Mouse (Mus musculus) CH12.LX (cell line): ENCODE results near the gene Chgb. TPM values are rescaled to one million over a fixed set of nuclear protein-coding genes. Genes with fewer than 3 reads are reported as not detected.

Source experiments
- DNase-seq: peaks from one replicate; pipeline ENCODE4 v3.0.0-alpha.2; 2013; ENCODE audit errors: extremely low read depth
- H3K27ac ChIP-seq: 2 replicates; pipeline ENCODE4 v1.5.1; 2012; ENCODE audit warnings: low read depth, mild to moderate bottlenecking, control low read depth, moderate library complexity; ENCODE audit not compliant: insufficient read depth
- H3K27me3 ChIP-seq: replicated peaks from 2 replicates; pipeline ENCODE3; 2012; ENCODE audit warnings: inconsistent platforms
- H3K36me3 ChIP-seq, 2 experiments: replicated peaks in 1 of 2; 2 replicates each; pipeline versions ENCODE3 to v1.6.1; 2012; ENCODE audit warnings: inconsistent platforms in 1 of 2, low read length in 1 of 2, mild to moderate bottlenecking in 1 of 2, mixed read lengths in 1 of 2, moderate library complexity in 1 of 2; ENCODE audit not compliant: control insufficient read depth in 1 of 2, insufficient read depth in 1 of 2
- H3K4me1 ChIP-seq, 2 experiments: 2 replicates each; pipeline ENCODE4 v1.6.1; 2012; ENCODE audit warnings: inconsistent platforms in 1 of 2, moderate library complexity in 1 of 2; ENCODE audit not compliant: insufficient read depth in 2 of 2, control insufficient read depth in 1 of 2
- H3K4me2 ChIP-seq: 2 replicates; pipeline ENCODE4 v1.6.1; 2012; ENCODE audit warnings: low read depth, mild to moderate bottlenecking, control low read depth; ENCODE audit not compliant: poor library complexity, insufficient read depth, severe bottlenecking
- H3K4me3 ChIP-seq, 3 experiments: fragments of 150-350 bp in 1 of 3; sonication (generic) in 1 of 3; replicated peaks in 1 of 3; 2 replicates each; pipeline versions ENCODE3 to v1.5.1; 2011 to 2012; ENCODE audit warnings: low read depth in 2 of 3, low read length in 2 of 3, mild to moderate bottlenecking in 2 of 3, moderate library complexity in 2 of 3, control low read depth in 1 of 3, improper control_type of control experiment in 1 of 3, inconsistent platforms in 1 of 3, mixed read lengths in 1 of 3; ENCODE audit not compliant: poor library complexity in 1 of 3
- H3K79me2 ChIP-seq: replicated peaks from 2 replicates; pipeline ENCODE4 v1.6.1; 2012; ENCODE audit warnings: mild to moderate bottlenecking, moderate library complexity; ENCODE audit not compliant: control insufficient read depth, poor library complexity, insufficient read depth, severe bottlenecking; ENCODE audit errors: extremely low read depth
- H3K9ac ChIP-seq: 2 replicates; pipeline ENCODE4 v1.6.1; 2012; ENCODE audit warnings: low read depth, mild to moderate bottlenecking, control low read depth, moderate library complexity; ENCODE audit not compliant: insufficient read depth
- H3K9me3 ChIP-seq: replicated peaks from 2 replicates; pipeline ENCODE3; 2012; ENCODE audit warnings: low read length, inconsistent platforms, mixed read lengths
- E2F4 ChIP-seq: IDR thresholded peaks from 2 replicates; pipeline ENCODE4 v1.6.1; 2011; ENCODE audit warnings: low read depth, low read length, improper control_type of control experiment; ENCODE audit not compliant: insufficient replicate concordance
- EP300 ChIP-seq: IDR thresholded peaks from 2 replicates; pipeline ENCODE4 v1.6.1; 2011; ENCODE audit warnings: low read length, improper control_type of control experiment
- IRF4 ChIP-seq: IDR thresholded peaks from 2 replicates; pipeline ENCODE4 v1.6.1; 2014; ENCODE audit warnings: low read depth, mild to moderate bottlenecking, inconsistent platforms, low read length, improper control_type of control experiment
- JUN ChIP-seq: IDR thresholded peaks from 2 replicates; pipeline ENCODE4 v1.6.1; 2011; ENCODE audit warnings: low read depth, mild to moderate bottlenecking, low read length, improper control_type of control experiment, moderate library complexity; ENCODE audit not compliant: insufficient read depth
- JUND ChIP-seq: conservative IDR thresholded peaks from 2 replicates; pipeline ENCODE4 v1.6.1; 2011; ENCODE audit warnings: low read depth, low read length, improper control_type of control experiment
- KAT2A ChIP-seq: IDR thresholded peaks from 2 replicates; pipeline ENCODE4 v1.6.1; 2012; ENCODE audit warnings: low read length, improper control_type of control experiment, inconsistent platforms; ENCODE audit not compliant: insufficient replicate concordance
- MAFK ChIP-seq: IDR thresholded peaks from 2 replicates; pipeline ENCODE4 v1.6.1; 2011; ENCODE audit warnings: low read length, improper control_type of control experiment; ENCODE audit not compliant: insufficient replicate concordance
- MAX ChIP-seq: IDR thresholded peaks from 2 replicates; pipeline ENCODE4 v1.6.1; 2011; ENCODE audit warnings: low read length, improper control_type of control experiment
- MAZ ChIP-seq: IDR thresholded peaks from 2 replicates; pipeline ENCODE4 v1.6.1; 2012; ENCODE audit warnings: low read depth, mild to moderate bottlenecking, inconsistent platforms, low read length, improper control_type of control experiment, moderate library complexity
- MEF2A ChIP-seq: IDR thresholded peaks from 2 replicates; pipeline ENCODE4 v1.6.1; 2014; ENCODE audit warnings: low read depth, mild to moderate bottlenecking, inconsistent platforms, low read length, improper control_type of control experiment, borderline replicate concordance
- MXI1 ChIP-seq: IDR thresholded peaks from 2 replicates; pipeline ENCODE4 v1.6.1; 2011; ENCODE audit warnings: mild to moderate bottlenecking, low read depth, low read length, improper control_type of control experiment
- MYC ChIP-seq: IDR thresholded peaks from 2 replicates; pipeline ENCODE4 v1.6.1; 2011; ENCODE audit warnings: low read depth, mild to moderate bottlenecking, improper control_type of control experiment, low read length
- NELFE ChIP-seq: IDR thresholded peaks from 2 replicates; pipeline ENCODE4 v1.6.1; 2011; ENCODE audit warnings: low read depth, low read length, improper control_type of control experiment
- SMC3 ChIP-seq: IDR thresholded peaks from 2 replicates; pipeline ENCODE4 v1.6.1; 2011; ENCODE audit warnings: low read depth, low read length, improper control_type of control experiment
- TCF12 ChIP-seq: IDR thresholded peaks from 2 replicates; pipeline ENCODE4 v1.6.1; 2014; ENCODE audit warnings: low read depth, mild to moderate bottlenecking, inconsistent platforms, low read length, improper control_type of control experiment
- UBTF ChIP-seq: IDR thresholded peaks from 2 replicates; pipeline ENCODE4 v1.6.1; 2012; ENCODE audit warnings: low read depth, mild to moderate bottlenecking, inconsistent platforms, low read length, improper control_type of control experiment, moderate library complexity
- USF1 ChIP-seq: IDR thresholded peaks from 2 replicates; pipeline ENCODE4 v1.6.1; 2014; ENCODE audit warnings: low read depth, mild to moderate bottlenecking, inconsistent platforms, low read length, improper control_type of control experiment
- USF2 ChIP-seq: conservative IDR thresholded peaks from 2 replicates; pipeline ENCODE4 v1.6.1; 2011; ENCODE audit warnings: low read depth, low read length, improper control_type of control experiment
- ZKSCAN1 ChIP-seq: IDR thresholded peaks from 2 replicates; pipeline ENCODE4 v1.6.1; 2012; ENCODE audit warnings: low read depth, inconsistent platforms, low read length, improper control_type of control experiment, borderline replicate concordance
- ZMIZ1 ChIP-seq: IDR thresholded peaks from 2 replicates; pipeline ENCODE4 v1.6.1; 2012; ENCODE audit warnings: low read depth, mild to moderate bottlenecking, inconsistent platforms, low read length, improper control_type of control experiment
- dilution Hi-C: fragments of 300-500 bp; cut with MboI; formaldehyde crosslinking; loops from 2 replicates; pipeline ENCODE4 v1.14.3; 2020; ENCODE audit warnings: low sequenced_read_pairs; ENCODE audit not compliant: extremely low pct_unique_long_range_greater_than_20kb, extremely low pct_ligation_motif_present
- in situ Hi-C: fragments of 300-500 bp; cut with MboI; formaldehyde crosslinking; loops from 3 replicates; pipeline ENCODE4 v1.14.3; 2019; ENCODE audit warnings: low sequenced_read_pairs, low pct_ligation_motif_present, low pct_unique_long_range_greater_than_20kb, mixed read lengths
- polyA plus RNA-seq: library from polyadenylated mRNA; unstranded; fragments of >175 nt; gene quantifications from 2 replicates; pipeline ENCODE4 v1.2.1, GENCODE M21; 2012; ENCODE audit warnings: low read depth; ENCODE audit not compliant: insufficient read length
- total RNA-seq, 2 experiments: library from RNA; depleted of rRNA; stranded (reverse); fragments of 300-350 nt in 1 of 2; fragments of >200 nt in 1 of 2; gene quantifications; 2 replicates each; pipeline ENCODE4 v1.2.3; 2012 to 2014

Gene Chgb
- total and polyA plus RNA-seq, 3 experiments, result 0.13 TPM; not detected in 2

- no peak overlapping the region for H3K9ac ChIP-seq
- H3K36me3 ChIP-seq, result no peaks in the 10 kb centered on the region
- dilution Hi-C loops, result no loop called here
- TF ChIP-seq UBTF (no peak), JUND (no peak), MEF2A (no peak), ZKSCAN1 (no peak), IRF4 (no peak), MAFK (no peak), E2F4 (no peak), MYC (no peak), TCF12 (no peak), USF1 (no peak), JUN (no peak), MAX (no peak), NELFE (no peak), MAZ (no peak), MXI1 (no peak), EP300 (no peak), ZMIZ1 (no peak), SMC3 (no peak), USF2 (no peak)
- no peak for DNase-seq
- H3K4me3 ChIP-seq, result no peak overlapping the region
- in situ Hi-C loops, result no loop called here
- no peak overlapping the region for H3K4me2 ChIP-seq
- H3K79me2 ChIP-seq, result no peaks in the 10 kb centered on the region
- H3K4me1 ChIP-seq, result no peaks in the 10 kb centered on the region
- no peaks in the 10 kb centered on the region for H3K27me3 ChIP-seq
- H3K9me3 ChIP-seq, result peaks cover 3% of the 10 kb centered on the region
- no peak overlapping the region for H3K27ac ChIP-seq
Measured at GRCm38 (mm10) chr2:132733603-132734573, 47.2 kb upstream of the Chgb start.

GRCm38 (mm10) chr2:132738816-132739432, 42.2 kb upstream of the Chgb start:
- Histone ChIP-seq H3K27me3 (no peaks in the 10 kb centered on the region), H3K4me3 (no peak overlapping the region), H3K27ac (no peak overlapping the region), H3K36me3 (no peaks in the 10 kb centered on the region), H3K4me2 (no peak overlapping the region), H3K4me1 (no peaks in the 10 kb centered on the region), H3K79me2 (no peaks in the 10 kb centered on the region), H3K9me3 (peaks cover 3% of the 10 kb centered on the region), H3K9ac (no peak overlapping the region)
- in situ Hi-C loops (no loop called here), dilution Hi-C loops (no loop called here)
- DNase-seq, result no peak
- TF ChIP-seq SMC3 (no peak), KAT2A (no peak), EP300 (no peak)
